Mouse (Mus musculus): ENCODE measurements around the gene Gm15114.
"Not testable (repeated sequence)": the region's sequence is repeated elsewhere in the genome, so short reads cannot be mapped to it uniquely, and the experiment has no call there.

Gene Gm15114

DNA sequence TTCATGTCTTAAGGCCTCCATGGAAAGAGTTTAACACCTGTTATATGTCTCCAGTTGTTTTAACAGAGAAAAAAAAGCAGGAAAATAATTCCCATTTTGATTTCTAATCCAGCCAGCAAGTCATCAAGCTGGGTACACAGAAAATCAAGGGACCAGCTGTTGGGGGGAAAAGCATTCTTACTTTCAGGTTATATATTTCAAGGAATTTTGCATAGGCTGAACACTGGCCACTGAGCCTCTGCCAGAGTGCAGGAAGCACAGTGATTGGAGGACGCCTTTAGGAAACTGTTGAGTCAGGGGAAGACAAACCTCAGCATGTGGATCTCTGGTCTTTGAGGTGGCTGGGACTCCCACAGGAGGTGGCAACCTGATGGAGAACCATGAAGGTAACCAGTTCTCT, at the start of gene Gm15114:
TSS of gene Gm15114 (plus strand) at position 301 of the 400 bp plus-strand sequence.
- DNase-seq (ENCODE audit: low spot score in 2 of 2) = not testable (repeated sequence)
